Mouse (Mus musculus): ENCODE measurements around the gene Wnt7b.

Gene Wnt7b

DNA sequence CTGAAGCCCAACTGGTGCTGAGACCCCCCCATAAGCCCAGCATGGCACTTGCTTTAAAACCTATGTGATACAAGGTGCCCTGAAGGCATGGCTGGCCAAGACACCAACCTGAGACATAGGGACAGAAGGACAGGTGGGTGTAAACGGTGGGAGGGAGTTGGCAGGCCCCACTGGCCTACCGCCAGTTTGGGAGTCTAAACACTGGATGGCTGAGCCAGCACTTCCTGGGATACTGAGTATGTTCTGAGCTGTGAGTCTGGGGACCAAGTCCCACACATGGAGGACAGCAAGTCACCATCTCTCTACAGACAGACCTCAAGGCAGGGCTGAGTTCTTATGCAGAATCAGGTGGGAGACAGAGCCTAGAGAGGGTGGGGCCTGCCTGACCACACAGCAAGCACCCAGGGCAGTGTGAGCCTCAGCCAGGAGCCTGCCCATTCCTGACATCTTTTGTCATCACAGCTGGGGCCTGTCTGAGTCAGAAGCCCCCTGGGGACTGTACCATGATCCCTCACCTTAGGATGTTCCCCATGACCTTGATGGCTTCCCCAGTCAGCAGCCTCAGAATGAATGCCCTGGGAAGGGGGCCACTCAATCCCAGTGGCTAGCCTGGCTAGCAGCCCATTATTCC lies 13.0 kb downstream of the Wnt7b start:
- DNase-seq, result peak; percentile 32

DNA sequence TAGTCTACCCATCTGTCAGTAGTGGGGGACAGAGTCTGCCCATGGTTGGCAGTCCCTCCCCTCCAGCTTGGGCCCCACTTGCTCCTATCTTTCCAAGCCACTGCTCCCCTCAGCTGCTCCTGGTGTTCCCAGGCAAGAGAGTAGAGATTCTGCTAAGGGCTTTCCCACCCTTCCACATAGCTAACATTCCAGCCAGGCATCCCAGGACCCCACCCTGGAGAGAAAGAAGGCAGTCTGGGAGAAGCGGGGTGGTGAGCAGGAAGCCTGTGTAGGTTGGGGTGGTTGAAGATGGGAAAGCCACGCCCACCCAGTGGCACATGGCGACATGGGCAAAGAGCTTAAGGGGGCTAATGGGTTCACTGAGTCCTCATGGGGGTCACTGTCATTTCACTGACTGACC lies 13.9 kb downstream of the Wnt7b start:
- DNase-seq, result no peak

DNA sequence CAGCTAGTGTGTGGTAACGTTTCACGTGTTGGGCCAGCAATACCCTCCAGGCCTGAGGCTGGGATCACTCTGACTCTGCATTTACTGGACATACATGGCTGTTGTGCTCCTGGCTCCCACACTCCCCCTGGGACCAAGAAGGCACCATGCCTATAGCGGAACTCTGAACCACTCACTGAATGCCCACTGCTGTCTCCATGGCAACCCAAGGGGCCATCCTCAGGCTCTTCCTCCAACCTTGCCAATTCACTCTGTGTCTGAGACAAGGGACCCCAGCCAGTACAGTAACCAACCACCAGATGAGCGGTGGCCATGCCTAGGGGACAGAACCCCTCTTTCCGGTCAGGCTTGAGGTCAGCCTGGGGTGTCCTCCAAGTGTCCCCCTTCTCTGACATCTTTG lies 17.3 kb downstream of the Wnt7b start:
- no peak for DNase-seq

DNA sequence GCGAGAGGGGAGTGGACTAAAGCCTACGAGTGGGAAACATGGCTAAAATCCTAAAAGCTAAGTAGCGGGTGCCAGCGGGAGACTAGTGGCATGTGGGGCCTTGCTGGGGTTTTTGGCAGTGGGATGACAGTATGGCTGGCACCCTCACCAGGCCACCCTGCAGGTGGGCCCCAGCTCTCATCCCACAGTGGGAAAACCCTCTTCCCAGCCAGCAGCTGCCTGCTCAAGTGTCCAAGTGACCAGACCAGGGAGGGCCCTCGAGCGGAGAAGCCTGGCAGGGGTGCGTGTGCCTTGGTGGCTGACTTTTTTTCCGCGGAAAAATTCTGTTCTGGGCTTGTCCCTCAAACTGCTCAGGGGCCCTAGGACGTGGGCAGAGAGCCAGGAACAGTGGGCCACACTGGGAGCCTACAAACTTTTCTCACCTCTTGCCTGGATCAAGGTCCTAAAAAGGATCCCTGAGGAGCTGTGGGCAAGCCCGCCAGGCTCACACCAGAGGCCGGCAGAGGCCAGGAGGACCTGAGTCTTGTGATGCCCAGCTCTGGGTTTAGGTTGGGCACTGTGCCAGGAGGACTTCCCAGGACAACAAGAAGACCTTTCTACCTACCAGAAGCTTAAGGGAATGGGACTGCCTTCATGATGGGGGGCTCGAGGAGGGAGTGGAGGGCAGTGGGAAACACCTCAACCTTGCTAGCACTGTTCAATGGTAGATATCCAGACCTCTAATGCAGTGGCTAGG lies 18.1 kb downstream of the Wnt7b start:
- DNase-seq, result no peak

DNA sequence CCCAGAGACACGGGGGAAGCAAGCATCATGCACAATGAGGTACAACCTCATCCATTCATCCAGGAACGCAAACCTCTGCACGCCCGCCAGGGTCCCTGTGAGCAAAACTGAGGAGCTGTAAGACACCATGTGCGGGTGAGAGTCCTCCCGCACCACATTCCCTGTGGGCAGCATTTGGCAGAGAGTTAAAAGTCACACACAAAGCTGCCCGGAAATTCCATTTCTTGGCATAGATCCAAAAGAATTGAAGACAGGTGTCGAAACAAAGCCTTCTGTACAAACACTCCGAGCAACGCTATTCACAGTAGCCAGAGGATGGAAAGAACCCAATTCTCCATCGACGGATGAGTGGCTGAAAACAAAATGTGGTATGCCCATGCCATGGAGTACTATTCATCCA lies 20.3 kb downstream of the Wnt7b start:
- DNase-seq, result no peak

DNA sequence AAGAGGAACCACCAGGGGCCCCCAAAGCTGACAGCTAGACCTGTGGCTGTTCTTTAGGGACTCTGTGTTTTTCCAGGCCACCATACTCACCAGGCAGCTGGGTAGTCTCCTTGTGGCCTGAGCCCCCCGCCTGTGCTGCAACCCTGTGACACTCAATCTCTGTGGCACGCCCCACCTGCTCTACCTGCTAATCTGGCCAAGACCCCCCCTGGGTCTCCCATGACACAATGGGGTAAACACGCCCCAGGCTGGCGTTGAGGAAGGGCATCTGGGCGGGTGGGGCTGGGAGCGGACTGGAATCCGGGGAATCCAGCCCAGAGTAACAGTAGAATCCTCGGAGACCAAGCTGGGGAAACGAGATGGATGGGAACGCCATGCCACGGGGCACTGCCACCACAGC lies 21.4 kb downstream of the Wnt7b start:
- no peak for DNase-seq

DNA sequence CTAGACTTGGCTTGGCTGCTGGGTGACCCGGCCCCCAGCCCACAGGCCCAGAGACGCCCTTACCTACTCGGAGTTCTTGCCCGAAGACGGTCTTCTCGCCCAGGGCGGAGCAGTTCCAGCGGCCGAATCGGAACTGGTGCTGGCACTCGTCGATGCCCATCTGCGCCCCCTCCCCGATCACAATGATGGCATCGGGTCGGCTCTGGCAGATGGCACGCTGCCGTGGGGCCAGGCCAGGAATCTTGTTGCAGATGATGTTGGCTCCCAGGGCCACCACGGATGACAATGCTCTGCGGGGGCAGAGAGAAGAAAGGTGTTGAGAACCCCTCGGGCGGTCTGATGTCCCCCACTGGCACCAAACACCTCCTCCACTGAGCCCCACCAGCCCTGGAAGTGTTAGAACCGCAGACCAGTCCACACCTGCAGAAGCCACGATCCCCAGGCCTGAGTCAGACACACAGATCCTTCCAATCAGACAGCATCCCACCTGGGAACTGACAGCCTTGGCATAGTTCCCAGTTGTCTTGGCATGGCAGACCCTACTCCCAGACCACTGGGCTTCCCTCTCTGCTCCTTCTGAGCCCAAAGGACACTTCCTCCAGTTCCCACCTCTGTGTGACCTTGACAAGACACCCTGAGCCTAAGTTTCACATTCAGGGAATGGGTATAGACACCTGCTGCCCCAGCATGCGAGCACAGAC lies 23.3 kb downstream of the Wnt7b start:
- DNase-seq, result no peak

DNA sequence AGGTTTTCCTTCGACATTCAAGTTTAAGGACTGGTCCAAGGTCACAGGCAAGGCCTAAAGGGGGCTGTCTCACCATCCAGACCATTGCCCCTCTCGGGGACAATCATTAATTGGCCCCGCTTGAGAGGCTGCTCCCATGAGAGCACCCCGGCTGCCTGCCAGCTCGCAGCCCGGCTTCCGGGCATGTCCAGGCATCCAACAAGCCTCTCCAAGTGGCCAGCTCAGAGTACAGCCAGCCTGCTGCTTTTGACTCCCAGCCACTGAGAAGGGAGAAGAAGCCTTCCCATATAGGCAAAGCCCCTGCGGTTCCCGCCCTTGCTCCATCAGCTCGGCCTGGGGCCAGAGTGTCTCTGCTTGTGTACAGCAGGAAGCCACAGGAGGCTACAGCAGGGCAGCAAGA lies 26.5 kb downstream of the Wnt7b start:
- peak; percentile 71 for DNase-seq

DNA sequence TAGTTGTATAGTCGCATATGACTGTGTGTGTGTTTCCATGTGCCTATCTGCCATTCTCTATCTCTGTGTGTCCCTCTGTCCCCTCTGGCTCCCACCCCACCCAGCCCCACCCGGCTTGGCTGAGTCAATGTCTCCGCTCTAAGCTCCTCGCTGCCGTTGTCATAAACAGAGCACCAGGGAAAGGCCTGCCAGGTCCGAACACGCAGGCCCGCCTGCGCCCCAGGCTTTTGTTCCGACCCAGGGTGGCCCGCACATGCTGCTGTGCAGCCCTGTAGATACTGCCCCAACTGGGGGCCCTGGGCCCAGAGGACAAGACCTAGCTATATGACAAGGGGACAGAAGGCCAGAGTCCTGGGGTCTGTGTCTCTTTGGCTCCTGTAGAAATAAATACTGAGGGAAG lies 28.9 kb downstream of the Wnt7b start:
- no peak for DNase-seq

DNA sequence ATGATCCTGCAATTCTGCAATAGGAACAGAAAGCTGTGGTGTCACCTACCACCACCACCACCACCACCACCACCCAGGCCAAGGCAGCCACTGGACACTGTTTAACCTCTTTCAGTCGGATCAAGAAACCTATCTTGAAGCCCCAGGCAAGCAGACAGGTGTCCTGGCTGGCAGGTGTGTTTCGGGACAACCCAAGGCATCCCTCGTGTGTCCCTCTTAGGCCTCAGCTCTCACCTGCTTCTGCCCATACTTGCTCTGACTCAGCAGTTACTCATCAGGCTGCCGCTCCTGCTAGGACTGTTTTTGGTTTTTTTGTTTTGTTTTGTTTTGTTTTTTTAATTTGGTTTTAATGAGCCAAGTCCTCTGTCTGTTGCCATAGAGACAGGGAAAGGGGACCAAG lies 35.8 kb downstream of the Wnt7b start:
- DNase-seq, result no peak

DNA sequence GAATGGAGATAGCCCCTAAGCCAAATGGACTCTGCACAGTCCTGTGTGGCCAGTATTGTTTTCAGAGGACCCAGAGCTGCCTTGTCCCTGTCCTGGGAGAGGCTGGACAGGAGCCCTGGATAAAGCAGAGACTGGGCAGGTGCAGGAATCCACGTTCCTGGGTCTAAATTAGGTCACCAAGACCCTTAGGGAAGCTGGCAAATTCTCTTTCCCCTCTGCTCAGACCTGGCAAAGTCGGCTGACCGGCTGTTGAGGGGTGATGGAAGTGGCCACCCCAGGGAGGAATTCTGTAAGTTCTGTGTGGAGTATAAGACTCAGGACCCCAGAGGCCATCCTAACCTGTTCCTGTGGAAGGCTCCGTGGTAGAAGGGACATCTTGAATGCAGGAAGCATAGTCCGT lies 36.9 kb downstream of the Wnt7b start:
- no peak for DNase-seq

DNA sequence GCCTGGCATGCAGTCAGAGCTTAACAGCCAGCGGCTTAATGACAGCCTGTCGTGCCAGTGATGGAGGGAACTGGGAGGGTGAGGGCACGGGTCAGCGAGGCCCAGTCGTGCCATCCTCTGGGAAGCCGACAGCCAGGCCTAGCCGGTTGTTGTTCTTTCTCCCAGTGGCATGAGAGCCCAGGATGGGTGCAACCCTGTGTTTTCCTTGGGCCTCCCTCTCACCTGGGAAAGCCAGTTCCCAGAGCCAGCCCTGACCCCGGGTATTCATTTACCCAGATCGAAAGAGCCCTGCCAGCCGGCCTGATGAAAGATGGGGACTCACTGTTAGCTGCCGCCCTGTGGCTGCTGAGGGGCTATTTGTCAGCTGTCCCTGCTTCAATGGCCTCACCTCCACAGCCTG lies 44.1 kb downstream of the Wnt7b start:
- peak; percentile 63 for DNase-seq

DNA sequence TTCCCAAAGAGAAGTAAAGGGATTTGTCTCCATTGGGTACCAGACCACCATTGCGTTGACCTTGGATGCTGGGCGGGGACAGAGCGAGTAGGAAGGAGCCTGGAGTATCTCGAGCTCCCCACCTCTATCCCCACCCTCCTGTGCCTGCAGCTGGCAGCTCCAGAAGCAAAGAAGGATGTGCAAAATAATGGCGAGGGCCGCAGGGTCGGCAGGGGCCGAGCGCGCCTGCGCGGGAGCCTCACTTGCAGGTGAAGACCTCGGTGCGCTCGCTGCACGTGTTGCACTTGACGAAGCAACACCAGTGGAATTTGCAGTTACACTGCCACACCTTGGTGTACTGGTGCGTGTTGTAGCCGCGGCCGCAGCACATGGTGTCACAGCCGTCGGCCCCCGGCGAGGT lies 45.1 kb downstream of the Wnt7b start:
- no peak for DNase-seq

DNA sequence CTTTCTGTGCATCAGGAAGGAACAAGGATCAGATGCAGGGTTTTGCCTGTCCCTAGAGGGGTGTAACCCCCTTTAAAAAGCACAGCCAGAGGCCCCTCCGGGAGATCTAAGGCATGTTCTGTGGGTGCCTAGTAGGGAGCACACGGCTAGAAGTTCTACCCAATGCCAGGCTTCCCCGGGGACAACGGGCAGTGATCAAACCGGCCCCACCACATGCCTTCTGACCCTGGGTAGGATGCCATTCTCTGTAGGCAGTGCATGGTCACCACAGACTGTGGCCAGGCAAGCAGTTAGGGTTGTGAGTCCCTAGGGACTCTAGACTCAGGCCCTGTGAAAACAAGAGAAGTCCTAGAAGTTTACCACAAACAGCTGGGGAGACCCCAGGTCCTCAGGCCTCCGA lies 47.6 kb downstream of the Wnt7b start:
- DNase-seq, result no peak

DNA sequence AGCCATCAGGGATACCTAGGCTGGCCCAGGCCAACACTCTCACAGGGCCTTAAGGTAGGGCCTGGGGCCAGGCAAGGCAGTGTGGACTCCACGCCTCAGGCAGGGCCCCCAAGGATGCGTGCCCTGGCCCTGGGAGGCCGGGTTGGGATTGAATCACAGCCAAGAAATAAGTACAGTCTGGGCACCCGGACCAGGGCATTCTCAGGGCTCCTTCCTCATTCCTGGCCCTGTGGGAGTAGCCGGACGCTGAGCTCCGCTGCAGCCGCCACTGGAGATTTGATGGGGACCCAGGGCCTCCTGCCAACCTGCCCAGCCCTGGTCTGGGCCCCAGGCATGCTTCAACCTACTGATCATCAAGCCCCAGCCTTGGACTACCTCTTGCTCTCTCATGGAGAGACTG lies 48.1 kb downstream of the Wnt7b start:
- DNase-seq, result peak; percentile 59

DNA sequence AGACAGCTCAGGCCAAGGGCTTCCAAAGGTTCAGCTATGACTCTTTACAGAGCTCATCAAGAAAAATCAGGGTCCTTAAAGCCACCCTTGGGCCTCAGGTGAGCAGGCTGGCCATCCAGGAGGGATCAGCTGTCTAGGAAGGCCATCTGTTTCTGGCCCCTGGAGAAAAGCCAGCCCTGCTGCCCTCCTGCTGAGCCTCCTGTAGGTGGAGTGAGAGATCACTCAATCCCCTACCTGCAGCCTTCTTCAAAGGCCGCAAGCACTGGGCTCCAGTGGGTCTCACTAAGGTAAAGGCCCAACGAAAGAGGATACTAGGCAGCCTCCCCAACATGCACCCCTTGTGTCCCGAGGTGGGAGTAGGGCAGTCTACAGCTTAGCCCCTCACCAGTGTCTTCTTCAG lies 50.2 kb downstream of the Wnt7b start:
- peak; percentile 22 for DNase-seq

DNA sequence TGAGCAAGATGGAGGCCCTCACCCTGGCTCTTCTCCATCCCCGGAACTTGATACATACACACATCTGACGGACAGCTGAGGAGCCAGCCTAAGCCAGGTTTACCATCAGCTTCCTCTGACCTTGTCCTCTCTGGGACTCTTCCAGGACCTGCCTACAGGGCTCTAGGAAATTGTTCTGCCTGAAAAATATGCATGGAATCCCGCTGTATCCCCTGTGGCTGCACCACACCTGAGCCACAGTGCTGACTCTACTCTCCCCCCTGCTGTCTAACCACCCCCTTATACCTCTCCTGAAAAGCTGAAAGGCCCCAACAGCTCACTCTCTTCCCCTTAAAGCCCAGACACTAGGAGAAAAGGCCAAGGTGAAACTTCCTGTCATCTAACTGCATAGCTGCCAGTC lies 52.4 kb downstream of the Wnt7b start:
- DNase-seq, result peak; percentile 28

DNA sequence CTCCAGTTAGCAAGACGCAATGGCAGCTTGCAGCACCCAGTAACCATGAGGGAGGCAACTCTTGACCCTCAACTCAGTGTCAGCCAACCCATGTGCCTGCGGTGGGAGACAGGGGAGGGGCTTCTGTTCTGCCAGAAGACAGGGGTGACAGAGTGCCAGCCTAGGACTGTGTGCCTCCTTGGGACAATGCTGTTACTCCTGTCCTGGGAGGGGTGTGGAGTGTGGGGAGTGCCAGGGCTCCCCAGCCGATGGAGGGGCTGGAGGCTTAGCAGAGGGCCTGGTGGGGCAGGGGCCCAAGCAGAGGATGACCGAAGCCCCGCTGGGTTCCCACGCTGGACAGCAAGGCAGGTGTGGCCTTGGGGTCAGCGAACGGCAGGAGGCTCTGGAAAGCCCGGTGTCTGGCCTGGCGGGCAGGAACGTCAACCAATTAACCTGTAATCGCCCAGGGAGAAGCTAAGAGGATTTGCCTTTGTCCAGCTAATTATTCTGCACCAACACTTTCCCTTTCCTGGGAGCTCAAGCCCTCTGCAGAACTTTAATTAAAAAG lies 57.8 kb downstream of the Wnt7b start:
- DNase-seq, result no peak

DNA sequence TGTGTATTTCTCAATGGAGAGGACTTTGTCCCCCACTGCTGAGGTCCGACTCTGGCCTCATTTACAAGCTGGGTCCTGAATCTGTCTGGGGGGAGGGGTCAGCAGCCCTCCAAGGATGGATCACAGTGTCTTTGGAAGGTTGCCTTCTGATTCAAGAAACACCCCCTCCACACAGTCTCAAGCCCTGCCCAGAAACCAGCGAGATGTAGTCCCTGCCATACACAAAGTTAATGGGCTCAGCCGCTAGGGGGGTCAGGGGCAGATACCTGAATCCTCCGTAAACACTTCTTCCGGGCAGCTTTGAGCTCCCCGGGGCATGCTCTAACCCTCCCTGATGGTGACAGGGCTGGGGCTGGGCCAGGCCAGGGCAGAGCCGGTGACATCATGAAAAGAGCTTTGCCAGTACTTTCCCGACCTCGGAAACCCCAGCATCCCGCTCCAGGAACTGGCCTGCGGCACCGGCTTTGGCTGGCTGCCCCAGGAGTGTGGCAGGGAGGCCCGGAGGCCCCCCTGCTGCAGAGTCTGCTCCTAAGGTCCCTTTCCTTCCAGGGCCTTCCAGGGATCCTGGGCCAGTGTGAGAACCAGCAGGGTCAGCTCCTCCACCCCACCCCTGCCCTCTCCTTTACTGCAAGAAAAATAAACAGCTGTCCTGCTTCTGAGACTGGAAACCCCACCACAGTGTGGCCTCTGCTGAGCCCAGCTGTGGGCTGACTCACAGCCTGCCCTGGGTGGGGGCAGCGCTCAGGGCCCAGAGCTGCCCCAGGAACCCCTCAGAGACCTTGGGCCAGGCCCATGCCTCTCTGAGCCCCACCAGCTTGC lies 58.9 kb downstream of the Wnt7b start:
- peak; percentile 58 for DNase-seq

DNA sequence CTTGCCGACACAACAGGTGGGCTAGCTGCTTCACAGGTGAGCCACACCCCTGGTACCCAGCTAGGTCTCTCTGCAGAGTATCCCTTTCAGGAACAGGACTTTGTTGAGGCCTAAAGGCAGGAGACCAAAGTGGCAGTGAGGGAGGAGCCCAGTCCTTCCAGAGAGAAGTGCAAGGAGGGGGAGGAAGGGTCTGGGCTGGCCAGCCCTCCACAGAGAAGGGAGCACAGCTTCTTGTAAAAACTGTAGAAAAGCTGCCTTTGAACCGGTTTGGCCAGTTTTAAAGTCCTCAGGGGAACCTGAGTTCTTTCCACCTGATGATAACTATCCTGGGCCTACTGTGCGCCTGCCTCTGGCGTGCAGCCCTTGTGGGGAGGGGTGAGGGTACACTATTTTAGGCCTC lies 62.8 kb downstream of the Wnt7b start:
- no peak for DNase-seq

DNA sequence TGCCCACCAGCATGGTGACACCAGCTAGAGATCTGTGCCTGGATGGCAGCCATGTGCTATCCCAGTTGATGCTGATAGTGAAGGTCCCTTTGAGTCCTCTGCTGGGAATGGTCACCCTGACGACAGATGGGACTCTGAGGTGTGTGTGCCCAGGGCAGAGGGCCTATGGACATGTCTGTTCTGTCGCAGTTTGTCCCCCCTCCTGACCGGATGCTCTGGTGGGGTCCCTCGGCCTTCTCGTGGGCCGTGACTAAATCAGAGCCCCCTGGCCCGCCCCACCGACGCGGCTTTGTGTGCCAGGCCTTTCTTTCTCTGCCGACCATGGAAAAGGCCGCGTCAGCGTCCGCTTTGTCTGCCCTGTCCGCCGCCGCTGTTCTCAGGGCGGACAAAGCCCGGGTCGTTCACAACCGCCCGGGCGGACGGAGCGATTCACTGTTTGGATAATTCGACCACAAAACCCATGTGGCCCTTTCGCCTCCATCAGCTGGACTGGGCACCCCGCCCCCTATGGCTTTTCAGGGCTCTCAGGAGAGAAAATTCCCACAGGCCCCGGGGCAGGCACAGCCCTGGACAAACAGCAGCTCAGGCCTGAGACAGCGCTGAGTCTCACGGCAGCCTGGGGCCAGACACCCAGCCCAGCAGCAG lies 74.8 kb downstream of the Wnt7b start:
- no peak for DNase-seq

DNA sequence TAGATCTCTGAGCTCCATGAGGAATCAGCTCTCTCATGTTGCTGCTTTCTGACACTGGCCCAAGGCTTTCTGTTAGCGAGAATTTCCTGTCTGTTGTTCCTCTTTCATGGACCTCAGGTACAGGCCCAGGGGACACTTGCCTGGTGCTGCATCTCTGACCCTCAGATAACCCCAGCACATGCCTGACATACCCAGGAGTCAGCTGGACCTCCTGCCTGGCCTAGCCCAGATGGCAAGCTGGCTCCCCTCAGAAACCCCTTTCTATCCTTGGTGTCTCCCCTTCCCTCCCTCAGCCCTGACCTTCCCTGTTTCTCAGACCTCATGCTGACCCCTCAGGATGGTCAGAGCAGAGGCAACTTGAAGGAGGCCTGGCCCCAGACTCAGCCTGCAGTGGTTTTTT lies 75.6 kb downstream of the Wnt7b start:
- no peak for DNase-seq

All from kidney, adult 9 months (tissue).